Mouse (Mus musculus) testis, postnatal 10 days (tissue): ENCODE data around the gene Ssx2ip.
A peak's percentile ranks its signal among the peaks of the same experiment; 100 is the strongest.

Experiments
- DNase-seq: peaks from one replicate; pipeline ENCODE4 v3.0.0; 2021; ENCODE audit warnings: low spot score

Ssx2ip gene

GRCm38 (mm10) chr3:146404311-146405201, at the start of gene Ssx2ip:
Ssx2ip (plus strand) TSS chr3:146404642.
- DNase-seq, result peak; percentile 100

GRCm38 (mm10) chr3:146355146-146355545, 49.3 kb upstream of the Ssx2ip start:
- DNase-seq, result no peak

GRCm38 (mm10) chr3:146365471-146365870, 39.0 kb upstream of the Ssx2ip start:
- peak; percentile 2 for DNase-seq

GRCm38 (mm10) chr3:146367058-146367457, 37.4 kb upstream of the Ssx2ip start:
- no peak for DNase-seq

- peak; percentile 14 for DNase-seq
These were observed 33.8 kb upstream of the Ssx2ip start for GRCm38 (mm10) chr3:146370553-146371095.

GRCm38 (mm10) chr3:146371201-146371600, 33.2 kb upstream of the Ssx2ip start:
- peak; percentile 31 for DNase-seq

GRCm38 (mm10) chr3:146374596-146375175, 29.8 kb upstream of the Ssx2ip start:
- no peak for DNase-seq

GRCm38 (mm10) chr3:146375224-146375657, 29.2 kb upstream of the Ssx2ip start:
- DNase-seq, result no peak

GRCm38 (mm10) chr3:146376337-146377130, 27.9 kb upstream of the Ssx2ip start:
- DNase-seq, result no peak

- DNase-seq, result no peak
These were observed 27.2 kb upstream of the Ssx2ip start for GRCm38 (mm10) chr3:146377216-146377615.

- DNase-seq, result no peak
These were observed 25.7 kb upstream of the Ssx2ip start for GRCm38 (mm10) chr3:146378753-146379152.

- DNase-seq, result no peak
These were observed 24.5 kb upstream of the Ssx2ip start for GRCm38 (mm10) chr3:146379740-146380466.

- no peak for DNase-seq
These were observed 23.6 kb upstream of the Ssx2ip start for GRCm38 (mm10) chr3:146380874-146381273.

GRCm38 (mm10) chr3:146381471-146381870, 23.0 kb upstream of the Ssx2ip start:
- DNase-seq, result no peak

- no peak for DNase-seq
These were observed 17.6 kb upstream of the Ssx2ip start for GRCm38 (mm10) chr3:146386800-146387199.

GRCm38 (mm10) chr3:146392656-146393321, 11.7 kb upstream of the Ssx2ip start:
- DNase-seq, result no peak

- DNase-seq, result no peak
These were observed 10.8 kb upstream of the Ssx2ip start for GRCm38 (mm10) chr3:146393641-146394100.

GRCm38 (mm10) chr3:146396256-146396655, 8.2 kb upstream of the Ssx2ip start:
- no peak for DNase-seq

- no peak for DNase-seq
These were observed 7.5 kb upstream of the Ssx2ip start for GRCm38 (mm10) chr3:146396934-146397333.

- DNase-seq, result no peak
These were observed 6.6 kb upstream of the Ssx2ip start for GRCm38 (mm10) chr3:146397847-146398246.

- no peak for DNase-seq
These were observed 5.2 kb upstream of the Ssx2ip start for GRCm38 (mm10) chr3:146399203-146399602.
